Mouse (Mus musculus): ENCODE measurements around the gene Pcgf1. TPM values are rescaled to one million over a fixed set of nuclear protein-coding genes. Genes with fewer than 3 reads are reported as not detected.
A peak's percentile ranks its signal among the peaks of the same experiment; 100 is the strongest.

Gene Pcgf1
- total RNA-seq, 2 experiments from 2014 or later = 18.8 to 22.2 TPM

DNA sequence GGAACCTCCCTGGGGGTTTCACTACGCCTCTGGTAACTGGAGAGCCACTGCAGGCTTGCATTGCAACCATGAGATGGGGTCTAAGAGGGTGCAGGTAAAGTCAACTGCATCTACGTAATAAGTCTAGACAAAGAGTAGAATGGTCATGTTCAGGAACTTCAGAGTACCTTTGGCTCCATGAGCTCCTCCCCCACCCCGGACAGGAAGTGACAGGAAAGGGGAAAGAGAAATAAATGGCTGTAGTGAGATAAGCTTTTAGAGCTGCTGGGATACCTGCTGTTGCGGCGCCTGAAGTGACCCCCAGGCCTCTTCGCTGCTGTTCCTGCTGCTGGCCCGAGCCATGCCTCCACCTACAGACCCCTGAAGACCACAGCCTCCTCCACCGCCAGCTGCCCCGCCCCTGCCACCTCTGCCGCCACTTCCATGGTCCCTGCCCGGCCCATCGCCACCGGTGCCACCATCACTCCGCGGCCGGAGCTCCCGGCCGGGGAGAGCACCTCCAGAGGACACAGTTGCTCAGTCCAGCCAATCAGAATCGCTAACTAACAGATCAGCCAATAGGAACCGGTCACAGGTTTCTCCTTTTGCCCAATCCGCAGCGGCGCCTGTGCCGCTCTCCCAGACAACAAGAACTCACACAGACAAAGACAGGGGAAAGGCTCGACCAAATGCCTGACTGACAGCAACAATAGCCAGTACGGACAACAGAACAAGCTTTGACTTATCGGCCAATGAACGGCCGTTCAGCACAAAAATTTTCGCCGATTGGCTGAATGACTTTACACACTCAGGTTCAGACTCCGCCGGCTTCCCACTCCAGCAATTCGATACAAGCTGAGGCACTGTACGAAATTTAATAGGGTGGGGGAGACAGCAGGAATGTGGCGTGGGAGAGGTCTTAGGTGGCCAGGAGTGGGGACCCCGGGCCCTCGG, 43.5 kb downstream of the Pcgf1 start, which contains the start of gene Wbp1:
Wbp1 (minus strand) TSS at position 630 of the 933 bp plus-strand sequence.
- DNase-seq (ENCODE audit: low spot score in 2 of 2) = peak; percentile 90 to 92

DNA sequence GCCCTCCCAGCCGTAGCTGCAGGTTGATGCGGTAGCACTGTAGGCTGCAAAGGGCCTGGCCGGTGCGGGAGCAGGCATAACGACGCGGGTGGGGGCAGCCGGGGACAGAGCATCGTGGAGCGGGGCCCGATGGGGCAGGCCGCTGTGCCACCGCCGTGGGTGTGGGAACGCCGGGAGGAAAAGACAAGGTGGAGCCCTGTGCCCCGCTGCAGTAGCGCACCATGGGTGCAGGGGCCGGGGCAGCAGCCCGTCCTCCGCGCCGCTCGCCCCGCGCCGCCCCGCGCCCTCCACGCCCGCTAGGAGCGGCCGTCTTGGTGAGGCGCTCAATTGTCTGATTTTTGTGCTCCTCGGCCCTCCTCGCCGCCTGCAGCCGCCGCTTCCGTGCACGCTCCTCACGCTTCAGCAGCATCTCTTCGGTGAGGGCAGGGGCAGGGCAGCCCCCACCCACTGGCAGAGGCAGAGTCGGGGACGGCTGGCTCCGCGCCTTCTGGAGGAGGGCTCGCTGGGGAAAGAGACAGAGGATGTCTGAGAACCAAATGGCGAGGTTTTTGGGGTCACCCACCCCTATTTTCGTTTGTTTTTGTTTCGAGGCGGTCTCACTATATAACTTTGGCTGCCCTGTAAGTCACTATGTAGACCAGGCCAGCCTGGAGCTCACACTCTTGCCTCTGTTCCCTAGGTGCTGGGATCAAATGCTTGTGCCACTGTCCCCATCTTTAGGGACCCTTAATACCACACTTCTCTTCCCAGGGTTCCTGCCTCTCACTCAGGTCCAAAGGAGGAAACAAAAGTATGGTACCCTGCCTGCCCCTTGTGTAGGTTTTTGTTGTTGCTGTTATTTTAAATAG, 44.4 kb downstream of the Pcgf1 start:
- DNase-seq (ENCODE audit: low spot score in 2 of 2) = no peak

DNA sequence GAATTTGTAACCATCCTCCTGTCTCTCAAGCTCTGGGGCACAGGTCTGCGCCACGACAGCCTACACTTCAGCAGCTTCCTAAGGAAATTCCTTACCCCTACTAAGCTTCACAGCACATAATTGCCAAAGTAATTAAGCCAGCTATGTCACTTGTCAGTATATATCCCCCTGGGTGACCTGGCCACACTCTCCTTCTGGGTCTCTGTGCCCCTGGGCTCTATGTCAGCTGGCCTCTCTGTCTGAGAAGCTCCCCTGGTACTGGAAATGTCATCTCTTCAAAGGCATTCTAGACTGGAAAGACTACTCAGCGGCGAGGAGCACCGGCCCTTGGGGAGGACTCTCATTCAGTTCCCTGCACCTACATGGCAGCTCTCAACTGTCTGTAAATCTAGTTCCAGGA, 45.3 kb downstream of the Pcgf1 start:
- DNase-seq (ENCODE audit: low spot score in 2 of 2) = no peak

DNA sequence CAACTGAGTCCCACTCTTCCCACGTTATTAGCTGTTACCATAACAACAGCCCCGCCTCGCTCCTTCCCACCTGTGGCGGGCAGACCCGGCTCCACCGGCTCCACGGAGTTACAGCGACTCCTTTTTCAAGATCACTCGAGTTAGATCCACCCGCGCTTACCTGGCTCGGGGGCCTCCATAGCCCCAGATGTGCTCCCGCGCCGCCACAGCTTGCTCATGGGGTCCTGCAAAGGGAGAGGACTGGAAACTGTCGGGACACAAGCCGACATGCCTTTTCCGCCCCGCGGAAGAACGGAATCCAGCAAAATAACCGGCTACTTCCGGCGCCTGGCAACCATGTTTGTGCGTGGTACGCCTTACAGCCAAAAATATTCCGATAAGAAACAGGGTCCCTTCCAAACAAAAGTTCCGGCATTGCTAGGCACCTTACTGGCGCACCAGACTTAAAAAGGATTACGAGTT, 47.2 kb downstream of the Pcgf1 start:
- DNase-seq (ENCODE audit: low spot score in 2 of 2) = peak; percentile 88 to 91

DNA sequence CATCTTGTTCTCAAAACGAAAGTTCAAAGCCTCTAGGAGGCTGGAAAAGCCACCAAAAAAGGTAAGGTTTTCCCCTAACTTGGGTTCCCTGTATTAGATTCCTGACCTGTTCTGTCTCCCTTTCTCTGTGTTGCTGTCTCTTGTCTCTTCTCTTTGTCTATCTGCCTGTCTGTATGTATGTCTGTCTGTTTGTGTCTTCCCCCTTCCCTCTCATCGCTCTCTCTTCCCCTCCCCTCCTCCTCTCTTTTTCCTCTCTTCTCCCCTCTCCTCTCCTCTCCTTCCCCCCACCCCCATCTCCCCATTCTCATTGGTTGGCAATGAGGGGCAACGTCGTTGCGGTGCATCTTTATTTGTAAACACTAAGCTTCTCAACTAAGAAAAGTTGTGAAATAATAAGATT, 47.7 kb downstream of the Pcgf1 start, which contains the start of gene Ino80b:
Ino80b (minus strand) TSS at position 101 of the 400 bp plus-strand sequence.
- no peak for DNase-seq (ENCODE audit: low spot score in 2 of 2)

DNA sequence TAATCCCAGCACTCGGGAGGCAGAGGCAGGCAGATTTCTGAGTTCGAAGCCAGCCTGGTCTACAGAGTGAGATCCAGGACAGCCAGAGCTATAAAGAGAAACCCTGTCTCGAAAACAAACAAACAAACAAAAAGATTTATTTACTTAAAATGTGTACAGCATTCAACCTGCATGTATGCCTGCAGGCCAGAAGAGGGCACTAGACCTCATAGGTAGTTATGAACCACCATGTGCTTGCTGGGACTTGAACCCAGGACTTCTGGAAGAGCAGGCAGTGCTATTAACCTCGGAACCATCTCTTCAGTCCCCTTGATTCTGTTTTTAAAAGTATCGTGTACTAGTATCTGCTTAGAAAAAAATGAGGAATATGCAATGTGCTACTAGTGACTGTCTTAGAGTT, 49.8 kb downstream of the Pcgf1 start:
- DNase-seq (ENCODE audit: low spot score in 2 of 2) = no peak

Small RNA genes lying within 50 kb of the gene (microRNA-seq; reads per million reads assigned to microRNA genes)
- gene Mir3470a = 0 reads per million in 2 experiments
- 0 to 0.20 reads per million in 2 experiments for gene Mir7040

Other genes with a start within 250 kb of the Pcgf1 start
- 10 to 100 TPM; 43.2 to 47.0 TPM for gene Sema4f, start 138.1 kb upstream of the Pcgf1 start, total RNA-seq (2021)
- gene M1ap, start 131.0 kb upstream of the Pcgf1 start, total RNA-seq (2021) = not detected
- 1 to 10 TPM; 1.6 to 2.4 TPM for gene Dok1, start 44.4 kb upstream of the Pcgf1 start, total RNA-seq (2021)
- gene Loxl3, start 43.7 kb upstream of the Pcgf1 start, total RNA-seq (2021) = 1 to 10 TPM; 3.0 to 5.7 TPM
- 100 to 1,000 TPM in 1 of 2 experiments, 10 to 100 TPM in 1; 92.7 to 115 TPM for gene Aup1, start 23.3 kb upstream of the Pcgf1 start, total RNA-seq (2021)
- 10 to 100 TPM; 68.0 to 70.4 TPM for gene Htra2, start 22.6 kb upstream of the Pcgf1 start, total RNA-seq (2021)
- under 1 TPM; 0.37 to 0.54 TPM for gene Dqx1, start 20.0 kb upstream of the Pcgf1 start, total RNA-seq (2021)
- not detected for gene Tlx2, start 7.6 kb upstream of the Pcgf1 start, total RNA-seq (2021)
- gene Lbx2, start 8.5 kb downstream of the Pcgf1 start, total RNA-seq (2021) = under 1 TPM; 0.42 to 0.46 TPM
- gene Ccdc142, start 23.7 kb downstream of the Pcgf1 start, total RNA-seq (2021) = 10 to 100 TPM in 1 of 2 experiments, 1 to 10 TPM in 1; 5.9 to 12.0 TPM
- 1 to 10 TPM; 7.2 to 8.1 TPM for gene Gm42688, start 23.7 kb downstream of the Pcgf1 start, total RNA-seq (2021)
- gene Mrpl53, start 31.2 kb downstream of the Pcgf1 start, total RNA-seq (2021) = 10 to 100 TPM; 55.6 to 58.1 TPM
- 10 to 100 TPM; 27.7 to 30.3 TPM for gene Mogs, start 37.6 kb downstream of the Pcgf1 start, total RNA-seq (2021)
- gene Wbp1, start 43.7 kb downstream of the Pcgf1 start, total RNA-seq (2021) = 10 to 100 TPM; 68.6 to 72.7 TPM
- gene Ino80b, start 47.6 kb downstream of the Pcgf1 start, total RNA-seq (2021) = 10 to 100 TPM; 21.6 to 22.6 TPM
- 10 to 100 TPM; 36.2 to 36.5 TPM for gene Rtkn, start 57.6 kb downstream of the Pcgf1 start, total RNA-seq (2021)
- gene Wdr54, start 78.5 kb downstream of the Pcgf1 start, total RNA-seq (2021) = 10 to 100 TPM; 21.5 to 28.1 TPM
- 10 to 100 TPM; 20.6 to 22.1 TPM for gene 1700003E16Rik, start 78.5 kb downstream of the Pcgf1 start, total RNA-seq (2021)
- gene Dctn1, start 88.1 kb downstream of the Pcgf1 start, total RNA-seq (2021) = 100 to 1,000 TPM; 360 to 362 TPM
- gene Slc4a5, start 142.0 kb downstream of the Pcgf1 start, total RNA-seq (2021) = 1 to 10 TPM in 1 of 2 experiments, under 1 TPM in 1; 0.31 to 2.9 TPM
- gene Mthfd2, start 248.0 kb downstream of the Pcgf1 start, total RNA-seq (2021) = 10 to 100 TPM; 10.3 to 11.3 TPM
- 10 to 100 TPM; 24.2 to 25.0 TPM for gene Mob1a, start 248.1 kb downstream of the Pcgf1 start, total RNA-seq (2021)